Mouse (Mus musculus) liver, adult 2 months (tissue): ENCODE measurements around the gene Atp8b4.

Source experiments
- CTCF ChIP-seq: fragments of 200-500 bp; IDR thresholded peaks from 2 replicates; pipeline ENCODE4 v1.5.1; 2011; ENCODE audit warnings: low read depth, low read length, control low read depth
- POLR2A ChIP-seq: fragments of 200-500 bp; IDR thresholded peaks from 2 replicates; pipeline ENCODE4 v1.6.1; 2011; ENCODE audit warnings: low read length, control low read depth; ENCODE audit not compliant: insufficient read depth; ENCODE audit errors: extremely low read depth

GRCm38 (mm10) chr2:126360688-126361087 is 139.8 kb downstream of the Atp8b4 start:
- TF ChIP-seq CTCF (no peak), POLR2A (no peak)
